Mouse (Mus musculus) heart, postnatal 0 days (tissue): ENCODE results near the gene Gm33543. TPM values are rescaled to one million over a fixed set of nuclear protein-coding genes. Genes with fewer than 3 reads are reported as not detected.

Experiments used
- ATAC-seq: fragments of 200-750 bp; cut with Nextera tagmentation; 2 replicates; pipeline ENCODE4 v1.8.0; 2017; ENCODE audit warnings: low read depth, moderate number of reproducible peaks, moderate library complexity; ENCODE audit not compliant: insufficient read depth
- DNase-seq: peaks from one replicate; pipeline ENCODE4 v3.0.0-alpha.2; 2016; ENCODE audit warnings: low spot score
- H3K27ac ChIP-seq: fragments of 300-500 bp; sonication (generic); 2 replicates; pipeline ENCODE4 v1.5.1; 2014; ENCODE audit warnings: low read depth, mild to moderate bottlenecking
- H3K27me3 ChIP-seq: fragments of 300-500 bp; sonication (generic); 2 replicates; pipeline ENCODE4 v1.6.1; 2014; ENCODE audit warnings: low read length, mixed read lengths; ENCODE audit not compliant: control insufficient read depth, insufficient read depth
- H3K36me3 ChIP-seq: fragments of 300-500 bp; sonication (generic); replicated peaks from 2 replicates; pipeline ENCODE4 v1.6.1; 2014; ENCODE audit warnings: low read length, mixed read lengths; ENCODE audit not compliant: control insufficient read depth, insufficient read depth
- H3K4me1 ChIP-seq: fragments of 300-500 bp; sonication (generic); 2 replicates; pipeline ENCODE4 v1.6.1; 2014; ENCODE audit warnings: antibody characterized with exemption; ENCODE audit not compliant: control insufficient read depth, insufficient read depth
- H3K4me2 ChIP-seq: fragments of 300-500 bp; sonication (generic); 2 replicates; pipeline ENCODE4 v1.6.1; 2014; ENCODE audit warnings: low read depth, mild to moderate bottlenecking, low read length, moderate library complexity
- H3K4me3 ChIP-seq: fragments of 300-500 bp; sonication (generic); 2 replicates; pipeline ENCODE4 v1.5.1; 2014; ENCODE audit warnings: low read depth, low read length
- H3K9ac ChIP-seq: fragments of 300-500 bp; sonication (generic); replicated peaks from 2 replicates; pipeline ENCODE4 v1.6.1; 2014; ENCODE audit warnings: low read depth, low read length, mixed read lengths
- H3K9me3 ChIP-seq: fragments of 300-500 bp; sonication (generic); replicated peaks from 2 replicates; pipeline ENCODE4 v1.6.1; 2016; ENCODE audit warnings: low read length; ENCODE audit not compliant: control insufficient read depth
- CTCF ChIP-seq: IDR thresholded peaks from 2 replicates; pipeline ENCODE4 v1.5.1; 2016; ENCODE audit warnings: antibody characterized with exemption, control low read depth, low read depth
- EP300 ChIP-seq: IDR thresholded peaks from 2 replicates; pipeline ENCODE4 v1.6.1; 2016; ENCODE audit warnings: antibody characterized with exemption, low read depth
- WGBS: fragments of 180-500 bp; shearing (Covaris S2); extraction: QIAGEN DNeasy Blood & Tissue Kit; methylation state at CpG from one replicate; pipeline ENCODE4 v1.1.7; 2014; 5-methylcytosine and 5-hydroxymethylcytosine counted together
- polyA plus RNA-seq: library from polyadenylated mRNA; unstranded; fragments of >200 nt; fragmentation: Nextera tagmentation; extraction: Ambion mirVana; gene quantifications from 2 replicates; pipeline ENCODE4 v1.2.1, GENCODE M21; 2015
- total RNA-seq: library from RNA; depleted of rRNA; stranded (reverse); fragments of >200 nt; gene quantifications from 2 replicates; pipeline ENCODE4 v1.2.3, GENCODE M21; 2014; ENCODE audit warnings: low replicate concordance

The Gm33543 gene
- total and polyA plus RNA-seq, 2 experiments from 2014 or later = 0.55 TPM; not detected in 1

- WGBS = 62% methylated on average over 3 of the region's 3 CpGs
- Histone ChIP-seq H3K36me3 (no peaks in the 10 kb centered on the region), H3K4me3 (no peak overlapping the region), H3K27ac (no peak overlapping the region), H3K4me1 (peaks cover 9% of the 10 kb centered on the region; the same call in 1 of the 2 replicates), H3K9ac (no peak overlapping the region), H3K27me3 (no peaks in the 10 kb centered on the region), H3K9me3 (no peaks in the 10 kb centered on the region), H3K4me2 (no peak overlapping the region)
- ATAC-seq (no peak), DNase-seq (no peak)
- TF ChIP-seq EP300 (no peak), CTCF (no peak)
Measured at GRCm38 (mm10) chr10:95862664-95863063, 19.9 kb upstream of the Gm33543 start.

DNA sequence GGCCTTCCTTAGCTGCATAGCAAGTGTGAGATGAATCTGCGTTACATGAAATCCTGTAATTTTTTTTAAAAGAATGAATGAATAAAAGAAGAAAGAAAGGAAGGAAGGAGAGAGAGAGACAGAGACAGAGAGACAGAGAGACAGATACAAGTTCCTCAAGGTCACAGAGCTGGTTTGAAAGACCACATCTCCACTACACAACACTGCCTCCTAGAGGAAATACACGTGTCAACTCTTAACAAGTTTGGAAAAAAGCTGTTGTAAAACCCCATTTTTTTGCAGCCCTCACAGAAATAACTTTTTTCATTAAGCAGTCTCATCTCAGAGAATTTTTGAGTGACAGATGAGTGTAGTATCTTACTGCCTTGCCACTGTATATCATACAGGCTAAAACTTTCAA lies 15.4 kb upstream of the Gm33543 start:
- Histone ChIP-seq H3K27ac (no peak overlapping the region), H3K4me1 (no peaks in the 10 kb centered on the region), H3K36me3 (no peaks in the 10 kb centered on the region), H3K27me3 (no peaks in the 10 kb centered on the region), H3K4me2 (no peak overlapping the region), H3K9ac (no peak overlapping the region), H3K9me3 (no peaks in the 10 kb centered on the region), H3K4me3 (no peak overlapping the region)
- DNase-seq = peak; percentile 81
- ATAC-seq = no peak
- WGBS = 28% methylated on average over 2 of the region's 2 CpGs
- TF ChIP-seq EP300 = no peak
- TF ChIP-seq CTCF = peak; percentile 73

DNA sequence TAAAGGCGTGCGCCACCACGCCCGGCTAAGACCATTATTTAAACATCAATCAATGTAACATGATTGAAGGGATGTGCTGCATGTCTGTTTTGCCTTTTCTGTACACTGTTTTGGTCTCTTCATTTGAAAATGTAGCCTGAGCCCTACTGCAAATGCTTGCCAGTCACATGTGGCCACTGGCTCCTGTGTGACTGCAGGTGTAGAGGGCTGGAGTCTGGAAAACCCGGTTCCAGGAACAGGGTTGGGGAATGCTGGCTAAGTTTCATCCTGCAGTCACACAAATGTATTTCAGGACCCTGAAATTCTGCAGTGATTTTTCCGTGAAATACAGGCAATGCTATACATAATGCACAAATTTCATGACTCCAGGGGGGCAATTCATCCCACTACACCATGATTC lies 12.7 kb upstream of the Gm33543 start:
- Histone ChIP-seq H3K4me2 (no peak overlapping the region), H3K27me3 (no peaks in the 10 kb centered on the region), H3K9me3 (no peaks in the 10 kb centered on the region), H3K36me3 (no peaks in the 10 kb centered on the region), H3K4me1 (no peaks in the 10 kb centered on the region), H3K27ac (no peak overlapping the region), H3K9ac (no peak overlapping the region), H3K4me3 (no peak overlapping the region)
- DNase-seq (no peak), ATAC-seq (no peak)
- 92% methylated on average over 6 of the region's 6 CpGs for WGBS
- TF ChIP-seq EP300 (no peak), CTCF (no peak)

DNA sequence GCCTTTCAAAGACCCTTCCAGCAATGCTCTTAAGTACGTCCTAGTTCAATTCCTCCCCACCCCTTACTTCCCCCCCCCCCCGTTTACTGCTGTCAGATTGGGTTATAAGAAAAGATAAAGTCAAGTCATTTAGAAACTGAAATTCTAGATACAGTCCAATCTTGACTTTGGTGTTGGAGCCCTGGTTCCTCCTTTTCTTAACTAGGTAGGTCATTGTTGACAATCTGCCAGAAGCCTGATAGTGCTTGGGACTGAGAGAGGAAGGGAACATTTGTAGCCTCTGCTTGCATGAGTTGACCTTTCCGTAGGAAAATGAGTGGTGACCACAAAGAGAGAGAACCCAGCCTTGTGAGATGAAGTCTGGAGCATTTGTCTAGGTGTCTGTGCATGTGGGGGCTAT lies 7.8 kb upstream of the Gm33543 start:
- Histone ChIP-seq H3K4me1 (no peaks in the 10 kb centered on the region), H3K27ac (no peak overlapping the region), H3K27me3 (no peaks in the 10 kb centered on the region), H3K36me3 (no peaks in the 10 kb centered on the region), H3K4me3 (no peak overlapping the region), H3K4me2 (no peak overlapping the region), H3K9me3 (no peaks in the 10 kb centered on the region), H3K9ac (no peak overlapping the region)
- ATAC-seq = no peak
- no peak for TF ChIP-seq CTCF
- no peak for TF ChIP-seq EP300
- peak; percentile 16 for DNase-seq
- 54% methylated on average over 3 of the region's 3 CpGs for WGBS

GRCm38 (mm10) chr10:95846739-95847138 lies 4.0 kb upstream of the Gm33543 start:
- 78% methylated on average over 3 of the region's 3 CpGs for WGBS
- Histone ChIP-seq H3K9ac (no peak overlapping the region), H3K4me1 (no peaks in the 10 kb centered on the region), H3K4me2 (no peak overlapping the region), H3K27ac (no peak overlapping the region), H3K36me3 (no peaks in the 10 kb centered on the region), H3K4me3 (no peak overlapping the region), H3K9me3 (no peaks in the 10 kb centered on the region), H3K27me3 (no peaks in the 10 kb centered on the region)
- DNase-seq (no peak), ATAC-seq (no peak)
- TF ChIP-seq EP300 = no peak
- TF ChIP-seq CTCF = no peak

- Histone ChIP-seq H3K9me3 (no peaks in the 10 kb centered on the region), H3K4me2 (no peak overlapping the region), H3K4me1 (no peaks in the 10 kb centered on the region), H3K9ac (no peak overlapping the region), H3K4me3 (no peak overlapping the region), H3K36me3 (no peaks in the 10 kb centered on the region), H3K27me3 (no peaks in the 10 kb centered on the region), H3K27ac (no peak overlapping the region)
- DNase-seq = no peak
- no peak for ATAC-seq
- TF ChIP-seq EP300 = no peak
- TF ChIP-seq CTCF = no peak
Measured at GRCm38 (mm10) chr10:95846281-95846680, 3.6 kb upstream of the Gm33543 start.
